18 mouse cellular contexts compared by ENCODE assay signal in genomic region chr16:24053403-24053802, GRCm38 (mm10).
DNase-seq lines count a peak whose midpoint lies in the region; TF ChIP-seq lines count a peak whose summit lies in the region.
"Had no signal": no experiment of that assay in that cellular context is flagged by ENCODE, and none has a peak within 500 bp of the region (broad histone marks: within the 10 kb centered on the region; RNA-seq: fewer than 3 reads in every experiment).

No protein-coding gene starts in this region.

- DNase-seq in left cerebral cortex, postnatal 25 days (ENCODE audit: low spot score in 2 of 2) = peak; percentile 26 to 67
- DNase-seq in left cerebral cortex, postnatal 4 days = no peak
- DNase-seq in frontal cortex, adult 2 months (ENCODE audit: extremely low spot score in 1 of 2, low spot score in 1 of 2) = peak; percentile 20 to 53
- DNase-seq in layer of hippocampus, adult 8-10 months (ENCODE audit: low spot score in 2 of 2) = peak; percentile 45 to 48
- peak; percentile 10 for DNase-seq in right cerebral cortex, postnatal 25 days
- no peak for DNase-seq in cerebellum, adult 2 months
- no peak for DNase-seq in midbrain, embryonic 10.5 days (ENCODE audit: low spot score)
- DNase-seq: adrenal gland, postnatal 14 days; cerebellum, adult 9-10 months; gastrocnemius, adult 2 months; heart, postnatal 4 days; kidney, adult 11 months; kidney, postnatal 14 days; thymus, postnatal 4 days had no signal

- H3K4me1 ChIP-seq in cerebellum, adult 2 months (ENCODE audit: control insufficient read depth, insufficient read depth, low read length) = no peaks in the 10 kb centered on the region; the same call in 1 of the 2 replicates
- H3K4me1 ChIP-seq in midbrain, embryonic 10.5 days = peaks cover 17% of the 10 kb centered on the region
- H3K4me1 ChIP-seq: midbrain, embryonic 15.5 days had no signal

- intact Hi-C loops in left cerebral cortex, postnatal 25 days (cut with DNase I) = no loop called here
- intact Hi-C loops in left cerebral cortex, postnatal 4 days (cut with DNase I) = no loop called here

- H3K27me3 ChIP-seq in cerebellum, adult 2 months (ENCODE audit: control insufficient read depth, insufficient read depth, low read length) = no peaks in the 10 kb centered on the region
- H3K27me3 ChIP-seq in midbrain, embryonic 10.5 days (ENCODE audit: low read depth, poor library complexity, severe bottlenecking) = no peaks in the 10 kb centered on the region
- H3K27me3 ChIP-seq: liver, embryonic 12.5 days; lung, embryonic 15.5 days; midbrain, embryonic 15.5 days; Patski had no signal

- H3K9me3 ChIP-seq in midbrain, embryonic 10.5 days (replicated peaks) = no peaks in the 10 kb centered on the region
- H3K9me3 ChIP-seq: liver, embryonic 12.5 days; lung, embryonic 15.5 days; midbrain, embryonic 15.5 days had no signal

- no peak for TF ChIP-seq POLR2A in cerebellum, adult 2 months (IDR thresholded peaks at IDR 0.05; ENCODE audit: borderline replicate concordance, insufficient read depth, low read length)

- H3K27ac ChIP-seq in cerebellum, adult 2 months (ENCODE audit: insufficient read depth, low read length) = no peak overlapping the region
- H3K27ac ChIP-seq in midbrain, embryonic 10.5 days (replicated peaks) = no peak overlapping the region
- H3K27ac ChIP-seq: gastrocnemius, adult 2 months; liver, embryonic 12.5 days; lung, embryonic 15.5 days; midbrain, embryonic 15.5 days had no signal

- no peaks in the 10 kb centered on the region for H3K36me3 ChIP-seq in midbrain, embryonic 10.5 days
- H3K36me3 ChIP-seq: liver, embryonic 12.5 days; lung, embryonic 15.5 days; midbrain, embryonic 15.5 days had no signal

- WGBS in cerebellum, adult 2 months = 87% methylated on average over 10 of the region's 10 CpGs
- 83% methylated on average over 10 of the region's 10 CpGs for WGBS in midbrain, embryonic 10.5 days

- TF ChIP-seq CTCF in cerebellum, adult 2 months (IDR thresholded peaks at IDR 0.05; ENCODE audit: borderline replicate concordance, insufficient read depth, low read depth, low read length) = no peak

- H3K4me3 ChIP-seq in cerebellum, adult 2 months (replicated peaks; ENCODE audit: insufficient read depth, low read depth, low read length) = no peak overlapping the region
- H3K4me3 ChIP-seq in midbrain, embryonic 10.5 days = no peak overlapping the region
- H3K4me3 ChIP-seq: gastrocnemius, adult 2 months; liver, embryonic 12.5 days; lung, embryonic 15.5 days; midbrain, embryonic 15.5 days had no signal

Comparison
In these comparisons a context has a peak if more than half of its experiments do, and no peak if none do; other contexts are left out.
1. DNase-seq: peak in left cerebral cortex, postnatal 25 days (2 of 2), frontal cortex, adult 2 months (2 of 2), layer of hippocampus, adult 8-10 months (2 of 2) and right cerebral cortex, postnatal 25 days (single experiment); none in left cerebral cortex, postnatal 4 days (single experiment), cerebellum, adult 2 months (0 of 2) and midbrain, embryonic 10.5 days (single experiment).